Mouse (Mus musculus) cerebellum, adult 11-12 months (tissue): ENCODE results near the gene F3.

Source experiments
- DNase-seq: peaks from one replicate; pipeline ENCODE4 v3.0.0; 2022

Gene F3

GRCm38 (mm10) chr3:121722971-121723844 is at the start of gene F3:
Gene F3 (plus strand): TSS chr3:121723537.
- peak; percentile 77 for DNase-seq

- no peak for DNase-seq
These were observed 44.4 kb upstream of the F3 start for GRCm38 (mm10) chr3:121678935-121679334.

- no peak for DNase-seq
These were observed 43.9 kb upstream of the F3 start for GRCm38 (mm10) chr3:121679443-121679842.

- no peak for DNase-seq
These were observed 43.1 kb upstream of the F3 start for GRCm38 (mm10) chr3:121680187-121680586.

- DNase-seq, result no peak
These were observed 40.6 kb upstream of the F3 start for GRCm38 (mm10) chr3:121682439-121683411.

- no peak for DNase-seq
These were observed 38.8 kb upstream of the F3 start for GRCm38 (mm10) chr3:121684552-121684951.

- DNase-seq, result no peak
These were observed 38.4 kb upstream of the F3 start for GRCm38 (mm10) chr3:121684963-121685362.

- DNase-seq, result no peak
These were observed 37.4 kb upstream of the F3 start for GRCm38 (mm10) chr3:121685985-121686384.

GRCm38 (mm10) chr3:121686408-121686911 is 36.9 kb upstream of the F3 start:
- DNase-seq, result no peak

GRCm38 (mm10) chr3:121687741-121688140 is 35.6 kb upstream of the F3 start:
- no peak for DNase-seq

GRCm38 (mm10) chr3:121689029-121689428 is 34.3 kb upstream of the F3 start:
- no peak for DNase-seq

GRCm38 (mm10) chr3:121689697-121690096 is 33.6 kb upstream of the F3 start:
- DNase-seq, result no peak

GRCm38 (mm10) chr3:121693001-121693730 is 30.2 kb upstream of the F3 start:
- no peak for DNase-seq

- no peak for DNase-seq
These were observed 29.6 kb upstream of the F3 start for GRCm38 (mm10) chr3:121693746-121694145.

GRCm38 (mm10) chr3:121697169-121697568 is 26.2 kb upstream of the F3 start:
- DNase-seq, result no peak

GRCm38 (mm10) chr3:121699401-121699800 is 23.9 kb upstream of the F3 start:
- DNase-seq, result no peak

GRCm38 (mm10) chr3:121699849-121700248 is 23.5 kb upstream of the F3 start:
- DNase-seq, result no peak

GRCm38 (mm10) chr3:121700364-121700952 is 22.9 kb upstream of the F3 start:
- no peak for DNase-seq

- DNase-seq, result no peak
These were observed 20.0 kb upstream of the F3 start for GRCm38 (mm10) chr3:121703155-121703879.

- no peak for DNase-seq
These were observed 19.5 kb upstream of the F3 start for GRCm38 (mm10) chr3:121703880-121704243.

- DNase-seq, result no peak
These were observed 17.2 kb upstream of the F3 start for GRCm38 (mm10) chr3:121706087-121706486.

GRCm38 (mm10) chr3:121707106-121707505 is 16.2 kb upstream of the F3 start:
- DNase-seq, result no peak
